Mouse (Mus musculus): ENCODE measurements around the gene Aipl1.
"Not testable (repeated sequence)": the region's sequence is repeated elsewhere in the genome, so short reads cannot be mapped to it uniquely, and the experiment has no call there.

The Aipl1 gene

DNA sequence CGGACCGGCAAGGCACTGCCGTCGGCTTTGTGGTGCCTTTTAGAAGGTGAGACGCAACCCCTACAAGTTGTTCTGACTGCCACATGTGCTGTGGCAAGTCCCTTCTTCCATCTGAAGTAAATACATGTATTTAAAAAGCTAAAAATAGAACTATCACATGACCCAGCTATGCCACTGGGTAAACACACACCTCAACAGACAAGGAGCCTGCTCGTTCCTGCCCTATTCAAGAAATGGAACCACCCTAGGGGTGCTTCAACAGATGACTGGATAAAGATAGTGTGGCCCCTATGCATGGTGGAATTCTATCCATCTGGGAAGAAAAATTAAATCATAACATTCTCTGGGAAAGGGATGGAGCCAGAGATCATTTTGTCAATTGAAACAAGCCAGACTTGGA lies 14.5 kb downstream of the Aipl1 start:
- DNase-seq (ENCODE audit: extremely low spot score, low read depth, low spot score) = no peak

DNA sequence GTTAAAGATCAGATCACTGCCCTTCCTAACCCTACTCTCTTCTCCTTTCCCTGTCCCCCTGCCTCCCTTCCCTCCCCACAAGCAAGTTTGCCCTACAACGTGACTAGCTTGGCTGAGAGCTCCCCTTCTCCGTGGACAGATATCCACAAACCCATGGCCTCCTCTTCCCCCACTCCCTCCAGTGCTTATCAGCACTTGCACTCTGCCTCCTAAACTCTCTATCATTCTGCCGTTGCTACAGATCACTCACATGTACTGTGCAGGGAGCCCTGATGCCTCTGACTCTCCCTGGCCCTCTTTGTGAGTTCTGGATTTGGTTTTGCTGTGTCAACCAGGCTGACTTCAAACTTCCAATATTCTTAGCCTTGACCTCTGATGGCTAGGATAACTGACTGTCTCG lies 16.3 kb downstream of the Aipl1 start:
- DNase-seq (ENCODE audit: extremely low spot score, low read depth, low spot score) = no peak

DNA sequence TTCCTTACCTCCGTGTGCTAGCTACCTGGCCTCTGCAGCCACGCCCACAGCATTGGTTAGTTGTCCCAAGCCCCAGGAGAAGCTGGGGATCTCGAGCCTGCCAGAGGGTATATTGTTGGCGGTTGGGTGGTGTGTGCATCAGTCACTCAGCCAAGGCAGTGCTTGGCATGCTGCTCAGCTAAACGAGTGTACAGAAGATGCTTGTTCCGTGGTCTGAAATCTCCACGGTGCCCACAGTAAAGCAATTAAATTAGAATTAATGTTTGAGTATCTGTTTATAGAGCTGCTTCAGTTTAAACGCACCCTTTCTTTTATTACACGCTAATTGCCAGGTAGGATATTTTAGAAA lies 20.1 kb downstream of the Aipl1 start:
- no peak for DNase-seq (ENCODE audit: extremely low spot score, low read depth, low spot score)

DNA sequence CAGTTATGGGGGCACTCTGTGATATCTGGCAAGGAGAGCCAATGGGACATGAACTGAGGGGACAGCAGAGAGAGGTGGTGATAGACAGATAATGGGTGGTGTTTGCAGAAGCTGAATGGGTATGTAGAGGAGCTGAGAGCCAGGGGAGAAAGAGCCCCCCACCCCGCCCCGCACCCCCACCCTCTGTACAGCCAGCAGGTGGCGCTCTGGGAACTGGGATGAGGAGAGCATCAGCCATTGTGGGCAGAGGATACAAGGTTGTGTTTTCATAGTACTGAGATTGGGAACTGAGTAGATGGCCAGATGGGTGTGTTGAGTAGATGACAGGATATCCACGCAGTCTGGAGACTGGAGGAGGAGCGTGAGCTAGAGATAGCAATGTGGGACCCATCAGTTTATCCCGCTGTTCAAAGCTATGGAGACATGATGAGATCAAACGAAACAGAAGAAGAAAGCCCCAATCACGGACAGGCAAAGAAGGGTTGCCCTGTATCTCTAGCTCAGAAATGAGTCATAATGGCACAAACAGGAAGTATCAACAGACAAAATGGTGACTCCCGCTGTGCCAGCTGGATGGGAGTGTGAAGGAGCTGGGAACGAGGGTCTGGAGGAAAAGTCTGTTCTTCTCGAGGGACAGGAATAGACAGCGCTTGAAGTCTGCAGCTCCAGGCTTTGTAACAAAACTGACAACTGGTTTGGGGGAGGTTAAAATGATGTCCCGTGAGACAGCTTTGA lies 20.6 kb downstream of the Aipl1 start:
- DNase-seq (ENCODE audit: extremely low spot score, low read depth, low spot score) = no peak

DNA sequence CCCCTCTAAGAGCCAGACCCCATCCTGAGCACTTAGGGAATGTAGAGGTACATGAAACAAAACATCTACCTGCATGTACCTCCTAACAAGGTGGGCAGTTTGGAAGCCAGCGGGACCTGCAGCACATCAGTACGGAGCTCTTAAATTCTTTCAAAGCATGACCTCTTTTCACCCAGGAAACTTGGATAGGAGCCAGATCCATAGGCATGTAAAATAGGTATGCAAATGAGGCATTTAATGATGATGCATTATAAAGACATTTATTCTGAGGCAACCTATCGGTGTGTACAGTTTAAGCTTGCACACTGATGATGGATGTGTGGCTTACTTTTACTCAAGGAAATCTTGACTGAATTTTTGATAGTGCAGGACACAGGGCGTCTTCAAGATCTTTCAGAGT lies 22.6 kb downstream of the Aipl1 start:
- DNase-seq (ENCODE audit: extremely low spot score, low read depth, low spot score) = no peak

DNA sequence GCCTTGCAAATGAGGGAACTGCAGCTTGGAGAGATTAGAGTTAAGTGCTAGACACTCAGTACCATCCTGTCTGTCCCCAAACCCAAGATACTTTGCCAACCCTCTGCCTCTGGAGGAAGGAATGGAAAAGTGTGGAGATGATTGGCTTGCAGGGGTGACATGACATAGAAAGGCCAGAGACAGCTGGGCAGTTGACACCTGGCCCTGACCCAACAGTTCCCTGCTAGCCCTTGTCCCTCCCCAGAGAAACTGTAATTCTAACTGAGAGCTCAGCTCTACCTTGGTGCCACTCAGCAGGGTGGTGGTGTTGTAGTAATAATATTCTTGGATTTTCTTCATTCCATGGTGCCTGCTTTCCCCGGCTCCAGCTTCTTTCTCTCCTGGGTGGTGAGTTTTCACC lies 25.4 kb downstream of the Aipl1 start:
- no peak for DNase-seq (ENCODE audit: extremely low spot score, low read depth, low spot score)

DNA sequence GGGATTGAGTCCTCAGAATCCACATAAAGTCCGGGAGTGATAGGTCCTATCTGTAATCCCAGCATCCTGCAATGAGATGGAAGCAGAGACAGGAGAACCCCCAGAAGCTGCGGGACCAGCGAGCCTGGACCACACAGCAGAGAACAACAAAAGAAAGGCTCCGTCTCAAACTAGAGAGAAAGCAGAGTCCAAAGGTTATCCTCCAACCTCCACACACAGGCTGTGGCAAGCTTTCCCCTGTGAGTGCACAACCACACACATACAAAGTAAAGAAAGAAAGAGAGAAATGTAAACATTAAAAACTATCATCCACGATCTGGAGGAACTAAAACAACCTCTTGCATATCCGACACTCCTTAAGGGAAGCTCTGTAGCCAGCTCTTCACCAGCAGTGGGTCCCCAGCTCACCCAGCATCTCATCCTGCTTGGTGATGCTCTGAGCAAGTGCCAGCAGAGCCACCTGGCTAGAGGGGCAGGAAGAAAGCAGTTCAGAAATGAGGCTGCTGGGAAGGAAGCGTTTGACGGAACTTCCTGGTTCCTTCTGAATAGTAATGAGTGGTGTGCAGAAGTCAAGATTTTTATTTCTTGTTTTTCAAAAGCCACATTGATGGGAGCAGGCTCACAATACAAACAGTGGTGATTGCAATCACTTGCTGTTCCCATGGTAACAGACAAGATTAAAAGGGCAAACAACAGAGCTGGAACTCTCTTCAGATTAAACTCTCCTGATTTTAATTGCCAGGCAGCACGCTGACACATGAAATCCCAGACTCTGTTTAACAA lies 26.2 kb downstream of the Aipl1 start:
- no peak for DNase-seq (ENCODE audit: extremely low spot score, low read depth, low spot score)

DNA sequence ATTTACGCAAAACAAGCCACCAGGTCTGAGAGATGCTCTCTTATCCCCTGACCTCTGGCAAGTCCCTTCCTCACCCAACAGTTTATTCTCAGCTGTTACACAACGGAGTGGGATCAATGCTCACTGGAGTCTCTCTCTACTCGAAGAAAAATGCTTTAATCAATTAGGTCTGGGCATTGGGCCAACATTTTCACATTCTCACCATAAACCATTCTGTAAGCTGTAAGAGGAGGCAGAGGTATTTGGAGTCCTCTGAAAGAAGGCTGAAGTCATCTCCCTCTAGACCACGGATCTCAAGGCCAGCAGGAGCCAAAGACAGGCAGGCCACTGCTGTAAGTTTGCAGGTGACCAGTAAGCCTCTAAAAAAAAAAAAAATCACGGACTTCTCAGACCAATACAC lies 26.9 kb downstream of the Aipl1 start:
- DNase-seq (ENCODE audit: extremely low spot score, low read depth, low spot score) = no peak

DNA sequence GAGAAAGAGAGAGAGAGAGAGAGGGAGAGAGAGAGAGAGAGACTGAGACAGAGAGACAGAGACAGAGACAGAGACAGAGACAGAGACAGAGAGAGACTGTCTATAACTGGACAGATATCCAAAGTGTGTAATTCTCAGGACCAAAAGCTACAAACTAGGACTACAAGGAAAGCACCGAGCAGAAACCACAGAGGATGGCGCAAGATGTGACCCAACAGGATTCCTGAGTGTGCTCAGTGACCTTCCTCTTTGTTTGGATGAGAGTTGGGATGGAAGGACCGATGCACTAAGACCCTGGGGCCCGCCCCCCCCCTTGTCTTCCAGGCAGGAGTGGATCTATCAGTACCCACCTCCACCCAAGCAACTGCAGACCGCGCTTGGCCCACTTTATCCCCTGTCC lies 31.8 kb downstream of the Aipl1 start:
- no peak for DNase-seq (ENCODE audit: extremely low spot score, low read depth, low spot score)

DNA sequence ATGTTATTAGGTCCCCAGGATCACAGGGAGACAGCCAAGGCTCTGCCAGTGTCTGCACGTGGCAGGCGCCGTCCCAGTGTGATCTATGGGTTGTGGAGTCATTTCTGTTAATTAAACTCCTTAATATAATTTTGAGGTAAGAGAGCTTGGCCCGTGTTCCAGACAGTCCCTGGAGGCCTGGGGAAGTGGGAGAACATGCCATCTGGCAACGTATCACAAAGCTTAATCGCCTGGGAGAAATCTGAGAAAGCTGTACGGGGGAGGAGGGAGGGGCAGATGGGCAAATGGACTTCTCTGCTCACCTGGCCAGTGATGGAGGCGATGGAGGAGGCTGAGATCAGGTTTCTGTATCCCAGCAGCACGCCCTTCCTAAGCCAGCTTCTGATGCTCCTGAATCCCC lies 34.1 kb downstream of the Aipl1 start:
- DNase-seq (ENCODE audit: extremely low spot score, low read depth, low spot score) = no peak

DNA sequence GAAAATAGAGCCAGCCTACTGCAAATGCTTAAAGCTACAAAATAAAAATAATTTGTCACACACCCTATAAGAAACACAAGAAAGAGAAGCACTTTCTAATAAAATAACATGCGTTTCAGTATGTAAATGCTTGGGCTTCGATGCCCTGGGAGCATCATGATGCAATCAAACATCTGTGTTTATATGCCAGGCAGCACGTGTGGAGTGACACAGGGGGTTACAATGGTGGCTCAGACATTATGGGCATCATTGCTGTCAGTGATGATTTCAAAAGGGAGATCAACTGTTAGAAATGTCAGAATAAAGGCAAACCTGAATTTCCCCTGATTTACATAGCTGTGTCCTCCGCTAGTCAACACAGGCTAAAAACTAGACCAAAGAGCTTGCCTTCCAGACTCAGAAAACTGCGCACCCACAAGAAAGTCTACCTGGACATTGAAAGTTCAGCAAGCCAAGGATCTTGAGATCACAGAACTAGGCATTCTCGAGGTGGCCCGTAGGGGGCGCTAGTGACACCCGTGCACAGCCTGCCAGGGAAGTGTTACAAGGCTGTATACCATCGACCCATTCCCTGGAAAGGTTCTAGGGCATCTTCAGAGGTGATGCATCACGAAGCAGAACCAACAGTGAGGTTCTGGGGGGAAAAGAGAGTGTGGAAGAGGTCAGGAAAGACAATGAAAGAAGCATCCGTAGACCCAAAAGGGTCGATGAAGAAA lies 35.0 kb downstream of the Aipl1 start:
- no peak for DNase-seq (ENCODE audit: extremely low spot score, low read depth, low spot score)

DNA sequence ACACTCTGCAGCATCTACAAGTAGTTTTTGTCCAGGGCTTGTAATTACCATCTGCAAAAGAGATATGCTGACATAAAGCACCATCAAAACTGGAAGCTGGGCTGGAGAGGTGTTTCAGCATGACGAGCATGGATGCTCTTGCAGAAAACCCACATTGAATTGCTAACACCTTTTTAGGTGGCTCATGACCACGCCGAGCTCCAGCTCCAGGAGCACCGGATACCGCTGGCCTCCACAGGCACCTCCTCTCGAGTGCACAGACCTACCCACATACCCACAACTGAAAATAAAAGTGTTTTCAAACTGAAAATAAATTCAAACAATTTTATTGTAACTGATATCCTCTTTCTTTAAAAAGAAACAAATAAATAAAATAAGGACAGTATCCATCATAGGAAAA lies 37.1 kb downstream of the Aipl1 start:
- DNase-seq (ENCODE audit: extremely low spot score, low read depth, low spot score) = no peak

DNA sequence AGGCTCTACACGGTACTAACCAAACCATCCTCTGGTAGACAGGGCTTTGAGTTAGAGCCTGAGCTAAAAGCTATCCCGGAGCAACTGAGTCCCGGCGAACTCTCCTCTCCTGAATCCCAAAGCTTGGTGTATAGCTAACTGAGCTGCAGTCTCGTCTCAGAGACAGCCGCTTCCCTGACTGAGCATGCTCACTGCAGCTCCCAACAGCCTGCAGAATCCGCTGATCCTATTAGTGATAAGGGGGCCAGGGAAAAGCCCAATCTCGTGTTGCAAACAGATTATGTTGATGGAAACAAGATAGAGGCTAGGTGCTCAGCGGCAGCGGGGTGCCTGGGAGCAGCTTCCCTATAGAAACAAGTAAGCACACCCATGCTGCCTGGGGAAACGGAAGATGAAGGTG lies 40.5 kb downstream of the Aipl1 start:
- no peak for DNase-seq (ENCODE audit: extremely low spot score, low read depth, low spot score)

DNA sequence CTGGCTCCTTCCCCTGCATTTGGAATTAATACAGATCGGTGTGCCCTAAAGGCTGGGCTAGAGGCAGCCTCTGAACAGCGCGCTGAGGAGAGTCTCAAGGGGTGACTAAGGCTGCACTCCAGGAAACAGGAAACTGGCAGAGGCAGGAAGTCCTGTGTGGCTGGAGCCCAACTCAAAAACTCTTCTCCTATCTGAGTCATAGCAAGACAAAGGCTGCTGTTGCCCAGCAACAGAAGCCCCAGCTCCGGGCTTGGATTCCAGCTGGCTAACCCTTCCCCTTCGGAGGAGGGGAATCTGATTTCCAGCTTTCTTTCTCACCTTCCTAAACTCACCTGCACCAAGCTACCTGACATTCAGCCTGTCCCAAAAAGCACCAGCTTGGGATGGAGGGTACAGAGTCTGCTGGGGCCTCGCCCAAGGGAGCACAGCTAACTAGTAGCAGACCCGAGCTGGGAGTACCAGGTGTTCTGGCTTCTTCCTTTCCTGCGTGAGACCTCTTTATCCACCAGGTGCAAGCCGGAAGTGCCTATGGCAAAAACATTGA lies 41.3 kb downstream of the Aipl1 start:
- no peak for DNase-seq (ENCODE audit: extremely low spot score, low read depth, low spot score)

DNA sequence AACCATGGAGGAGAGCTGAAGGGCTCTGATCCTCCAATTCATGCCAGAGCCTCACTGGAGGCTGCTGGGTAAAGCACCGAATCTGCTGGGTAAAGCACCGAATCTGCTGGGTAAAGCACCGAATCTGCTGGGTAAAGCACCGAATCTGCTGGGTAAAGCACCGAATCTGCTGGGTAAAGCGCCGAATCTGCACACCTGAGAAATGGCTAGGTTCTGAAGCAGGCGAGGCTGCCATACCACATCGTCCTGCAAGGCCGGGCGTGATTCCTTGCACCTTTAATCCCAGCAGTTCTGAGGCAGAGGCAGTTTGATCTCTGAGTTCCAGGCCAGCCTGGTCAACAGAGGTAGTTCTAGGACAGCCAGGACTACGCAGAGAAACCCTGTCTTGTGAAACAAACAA lies 44.9 kb downstream of the Aipl1 start:
- no peak for DNase-seq (ENCODE audit: extremely low spot score, low read depth, low spot score)

DNA sequence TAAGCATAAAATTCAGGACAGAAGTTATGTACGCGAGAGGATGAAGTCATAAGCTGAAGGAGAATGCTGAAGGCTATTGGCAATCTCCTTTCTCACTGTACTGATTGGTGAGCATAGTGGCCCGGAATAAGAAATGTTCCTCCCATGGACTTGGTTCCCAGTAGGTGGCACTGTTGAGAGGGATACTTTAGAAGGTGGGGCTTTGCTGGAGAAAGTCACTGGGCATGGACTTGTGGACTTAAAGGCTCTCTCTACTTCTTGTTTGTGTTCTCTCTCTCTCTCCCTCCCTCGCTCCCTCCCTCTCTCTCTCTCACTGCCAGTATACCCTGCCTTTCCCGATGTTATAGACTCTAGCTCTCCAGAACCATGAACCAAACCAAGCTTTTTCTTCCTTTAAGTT lies 45.8 kb downstream of the Aipl1 start:
- DNase-seq (ENCODE audit: extremely low spot score, low read depth, low spot score) = no peak

DNA sequence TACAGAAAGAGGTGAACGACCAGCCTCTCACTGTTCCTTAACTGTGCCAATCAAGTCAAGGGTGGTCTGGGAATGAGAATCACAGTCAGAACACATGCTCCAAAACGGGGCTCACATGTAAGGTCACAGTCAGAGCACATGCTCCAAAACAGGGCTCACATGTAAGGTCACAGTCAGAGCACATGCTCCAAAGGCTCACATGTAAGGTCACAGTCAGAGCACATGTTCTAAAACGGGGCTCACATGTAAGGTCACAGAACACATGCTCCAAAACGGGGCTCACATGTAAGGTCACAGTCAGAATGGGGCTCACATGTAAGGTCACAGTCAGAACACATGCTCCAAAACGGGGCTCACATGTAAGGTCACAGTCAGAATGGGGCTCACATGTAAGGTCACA lies 47.9 kb downstream of the Aipl1 start:
- DNase-seq (ENCODE audit: extremely low spot score, low read depth, low spot score) = not testable (repeated sequence)

DNA sequence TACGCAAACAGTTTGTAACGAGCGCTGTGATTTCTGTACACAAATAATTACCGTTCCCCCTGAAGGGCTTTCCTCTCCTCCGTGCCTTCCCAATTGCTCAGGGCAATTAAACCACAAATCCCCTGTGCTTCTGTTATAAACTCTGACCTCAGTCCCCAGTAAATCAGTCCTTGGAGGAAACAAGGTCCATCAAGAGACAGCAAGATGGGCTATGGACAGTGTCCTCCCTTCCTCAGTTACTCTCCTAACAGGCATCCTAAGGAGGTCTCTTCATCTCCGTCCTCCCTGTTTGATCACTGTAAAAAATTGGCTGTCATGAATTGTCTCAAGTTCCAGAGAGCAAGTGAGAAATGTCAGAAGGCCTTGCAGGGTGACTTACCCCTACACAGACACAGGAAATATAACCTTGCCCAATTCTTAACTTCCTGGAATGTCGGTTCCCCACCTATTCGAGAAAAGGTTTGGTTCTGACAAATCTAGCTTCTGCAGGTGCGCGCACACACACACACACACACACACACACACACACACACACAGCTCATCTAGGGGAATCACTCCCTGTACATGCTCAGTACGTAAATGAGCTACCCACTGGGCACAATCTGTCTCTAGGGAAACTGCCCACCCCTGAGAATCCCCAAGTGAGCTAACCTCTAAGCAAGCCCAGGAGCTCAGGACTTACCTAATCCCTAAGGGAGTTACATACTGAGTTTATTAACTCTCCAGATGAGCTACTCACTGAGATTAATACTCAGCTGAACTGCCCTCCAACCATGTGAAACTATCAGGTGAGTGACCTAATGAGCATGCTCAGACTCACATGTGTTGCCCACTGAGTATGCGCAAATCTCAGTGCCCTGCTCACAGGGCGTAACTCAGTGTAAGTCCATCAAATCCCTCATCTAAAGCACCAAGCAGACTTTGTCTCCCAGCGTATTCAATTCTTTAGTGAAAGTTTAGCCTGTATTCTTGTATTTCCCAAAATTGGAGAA lies 49.9 kb downstream of the Aipl1 start:
- DNase-seq (ENCODE audit: extremely low spot score, low read depth, low spot score) = no peak

DNA sequence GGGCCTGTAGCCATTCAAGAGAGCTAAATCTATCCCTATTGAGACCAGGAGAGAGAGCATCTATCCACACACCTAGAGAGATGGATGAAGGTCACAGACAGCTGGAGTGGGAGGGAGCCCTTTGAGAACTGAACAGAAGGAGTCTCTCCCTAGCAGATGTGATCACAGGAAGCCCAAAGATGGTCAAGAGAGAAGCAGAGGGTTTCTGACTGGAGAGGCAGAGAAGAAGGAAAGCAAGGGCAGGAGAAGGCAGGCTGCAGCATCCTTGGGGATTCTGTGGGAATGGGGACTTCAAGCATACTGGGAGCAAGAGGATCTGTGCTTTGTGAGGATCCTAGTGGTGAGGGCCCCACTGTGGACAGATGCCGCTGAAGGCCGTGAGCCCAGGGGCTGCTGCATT lies 51.5 kb downstream of the Aipl1 start:
- no peak for DNase-seq (ENCODE audit: extremely low spot score, low read depth, low spot score)

DNA sequence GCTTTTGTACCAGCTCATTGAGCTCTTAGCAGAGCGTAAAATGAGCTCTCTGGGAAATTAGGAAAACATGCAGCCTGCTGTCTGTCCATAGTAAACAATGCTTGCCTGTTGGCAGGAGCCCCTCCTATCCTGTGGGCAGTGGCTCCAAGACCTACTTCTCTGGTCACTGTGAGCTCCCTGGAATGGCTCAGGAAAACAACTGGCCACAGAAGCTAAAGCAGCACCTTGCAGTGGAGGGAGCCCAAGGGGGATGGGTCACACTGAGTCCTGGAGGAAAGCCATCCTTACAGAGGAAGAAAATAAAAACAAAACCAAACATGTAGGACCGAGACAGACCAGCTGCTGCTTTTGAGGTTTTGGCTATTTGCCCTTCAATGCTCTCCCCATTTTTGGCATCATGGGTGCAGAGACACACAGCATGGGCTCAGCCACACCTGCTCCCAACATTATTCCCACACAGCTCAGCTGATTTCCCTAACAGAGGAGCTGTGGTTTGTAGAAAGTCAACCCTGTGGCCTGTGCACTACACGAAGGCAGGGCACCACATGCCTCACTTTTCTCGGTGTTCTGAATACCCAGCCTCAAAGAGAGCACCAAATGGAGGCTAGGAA lies 52.1 kb downstream of the Aipl1 start:
- no peak for DNase-seq (ENCODE audit: extremely low spot score, low read depth, low spot score)

Data from hindlimb bud, embryonic 11.5 days (tissue).